Mouse (Mus musculus) gastrocnemius, postnatal 25 days (tissue): ENCODE measurements around the gene Cldn7. TPM values are rescaled to one million over a fixed set of nuclear protein-coding genes. Genes with fewer than 3 reads are reported as not detected.

Experiments
- DNase-seq: peaks from one replicate; pipeline ENCODE4 v3.0.0; 2022
- total RNA-seq, 2 experiments: library from RNA; stranded (reverse); gene quantifications; 1 replicate in 1 of 2; 2 replicates in 1 of 2; pipeline ENCODE4 v1.2.3; 2021

Gene Cldn7
- total RNA-seq, 2 experiments from 2014 or later, result 0.91 TPM; not detected in 1

GRCm38 (mm10) chr11:69991711-69992110 lies 27.1 kb downstream of the Cldn7 start:
- no peak for DNase-seq

- DNase-seq, result no peak
Observed at GRCm38 (mm10) chr11:69992396-69992795, 27.8 kb downstream of the Cldn7 start.

- DNase-seq, result no peak
Observed at GRCm38 (mm10) chr11:69992932-69993331, 28.4 kb downstream of the Cldn7 start.

GRCm38 (mm10) chr11:69994401-69995090 lies 30.0 kb downstream of the Cldn7 start:
- no peak for DNase-seq

GRCm38 (mm10) chr11:69995391-69995960 lies 30.9 kb downstream of the Cldn7 start, which contains the start of gene Phf23:
Gene Phf23, plus strand, starts transcription at chr11:69995777.
- DNase-seq, result peak; percentile 99

GRCm38 (mm10) chr11:69996161-69997061 lies 31.8 kb downstream of the Cldn7 start:
- DNase-seq, result peak; percentile 78

GRCm38 (mm10) chr11:69997070-69997509 lies 32.5 kb downstream of the Cldn7 start:
- peak; percentile 94 for DNase-seq

- no peak for DNase-seq
Observed at GRCm38 (mm10) chr11:69998567-69999491, 34.2 kb downstream of the Cldn7 start.

- no peak for DNase-seq
Observed at GRCm38 (mm10) chr11:69999666-70000065, 35.1 kb downstream of the Cldn7 start.

- peak; percentile 90 for DNase-seq
Observed at GRCm38 (mm10) chr11:70000396-70000898, 35.9 kb downstream of the Cldn7 start, which contains the start of gene Dvl2. Gene Dvl2, plus strand, starts transcription at chr11:70000595.

GRCm38 (mm10) chr11:70001159-70001558 lies 36.6 kb downstream of the Cldn7 start:
- no peak for DNase-seq

GRCm38 (mm10) chr11:70001865-70002264 lies 37.3 kb downstream of the Cldn7 start:
- no peak for DNase-seq

- DNase-seq, result no peak
Observed at GRCm38 (mm10) chr11:70002471-70002870, 37.9 kb downstream of the Cldn7 start.

- DNase-seq, result no peak
Observed at GRCm38 (mm10) chr11:70005521-70005920, 40.9 kb downstream of the Cldn7 start.

- no peak for DNase-seq
Observed at GRCm38 (mm10) chr11:70010033-70010432, 45.5 kb downstream of the Cldn7 start.

- no peak for DNase-seq
Observed at GRCm38 (mm10) chr11:70010548-70010947, 46.0 kb downstream of the Cldn7 start.

- no peak for DNase-seq
Observed at GRCm38 (mm10) chr11:70010961-70011360, 46.4 kb downstream of the Cldn7 start.

- DNase-seq, result no peak
Observed at GRCm38 (mm10) chr11:70012931-70013330, 48.4 kb downstream of the Cldn7 start.

GRCm38 (mm10) chr11:70013408-70013807 lies 48.8 kb downstream of the Cldn7 start:
- no peak for DNase-seq

GRCm38 (mm10) chr11:70014051-70014450 lies 49.5 kb downstream of the Cldn7 start:
- DNase-seq, result no peak

GRCm38 (mm10) chr11:70014880-70015558 lies 50.4 kb downstream of the Cldn7 start, which contains the start of gene Acadvl:
Gene Acadvl, minus strand, starts transcription at chr11:70015411.
- peak; percentile 86 for DNase-seq
